Mouse (Mus musculus): Measurements from ENCODE around the gene Timp2.

GRCm38 (mm10) chr11:118348419-118348818 is 7.1 kb downstream of the Timp2 start:
- TF ChIP-seq CTCF (IDR thresholded peaks at IDR 0.05) (no peak), EP300 (IDR thresholded peaks at IDR 0.05) (no peak)

Measured in lung, postnatal 0 days (tissue).